Mouse (Mus musculus) embryonic facial prominence, embryonic 14.5 days (tissue): ENCODE results near the gene Cpne6. TPM values are rescaled to one million over a fixed set of nuclear protein-coding genes. Genes with fewer than 3 reads are reported as not detected.

ENCODE experiments used
- ATAC-seq: fragments of 200-750 bp; cut with Nextera tagmentation; 2 replicates; pipeline ENCODE4 v1.8.0; 2017; ENCODE audit warnings: low read depth, moderate number of reproducible peaks, moderate TSS enrichment
- DNase-seq: peaks from one replicate; pipeline ENCODE4 v3.0.0-alpha.2; 2015; ENCODE audit warnings: low spot score
- H3K27ac ChIP-seq: fragments of 300-500 bp; sonication (generic); replicated peaks from 2 replicates; pipeline ENCODE4 v1.5.1; 2014; ENCODE audit warnings: low read depth, mild to moderate bottlenecking, low read length, moderate library complexity
- H3K27me3 ChIP-seq: fragments of 300-500 bp; sonication (generic); replicated peaks from 2 replicates; pipeline ENCODE4 v1.6.1; 2014; ENCODE audit warnings: low read length; ENCODE audit not compliant: control insufficient read depth, insufficient read depth
- H3K36me3 ChIP-seq: fragments of 300-500 bp; sonication (generic); 2 replicates; pipeline ENCODE4 v1.6.1; 2014; ENCODE audit warnings: low read length, mixed read lengths; ENCODE audit not compliant: control insufficient read depth, insufficient read depth
- H3K4me1 ChIP-seq: fragments of 300-500 bp; sonication (generic); 2 replicates; pipeline ENCODE4 v1.6.1; 2014; ENCODE audit warnings: antibody characterized with exemption, low read length; ENCODE audit not compliant: control insufficient read depth, insufficient read depth
- H3K4me2 ChIP-seq: fragments of 300-500 bp; sonication (generic); 2 replicates; pipeline ENCODE4 v1.6.1; 2014; ENCODE audit warnings: low read depth, mild to moderate bottlenecking, low read length, moderate library complexity, mixed read lengths
- H3K4me3 ChIP-seq: fragments of 300-500 bp; sonication (generic); 2 replicates; pipeline ENCODE4 v1.5.1; 2014; ENCODE audit warnings: low read depth, mild to moderate bottlenecking, low read length
- H3K9ac ChIP-seq: fragments of 300-500 bp; sonication (generic); 2 replicates; pipeline ENCODE4 v1.6.1; 2014; ENCODE audit warnings: low read depth, mild to moderate bottlenecking, low read length, moderate library complexity, mixed read lengths
- H3K9me3 ChIP-seq: fragments of 300-500 bp; sonication (generic); 2 replicates; pipeline ENCODE4 v1.6.1; 2016; ENCODE audit warnings: low read length; ENCODE audit not compliant: control insufficient read depth
- WGBS: fragments of 180-500 bp; shearing (Covaris S2); extraction: QIAGEN DNeasy Blood & Tissue Kit; methylation state at CpG from one replicate; pipeline ENCODE4 v1.1.7; 2014; 5-methylcytosine and 5-hydroxymethylcytosine counted together
- polyA plus RNA-seq: library from polyadenylated mRNA; unstranded; fragments of >200 nt; fragmentation: Nextera tagmentation; extraction: Ambion mirVana; gene quantifications from 2 replicates; pipeline ENCODE4 v1.2.1, GENCODE M21; 2014

The Cpne6 gene
- polyA plus RNA-seq, 1 experiment from 2014 or later: 5.2 TPM

- Histone ChIP-seq H3K4me3 (peak overlapping the region; percentile 70), H3K27ac (peak overlapping the region; percentile 66), H3K9ac (peak overlapping the region; percentile 72), H3K4me2 (peak overlapping the region; percentile 89), H3K36me3 (no peaks in the 10 kb centered on the region), H3K9me3 (no peaks in the 10 kb centered on the region), H3K4me1 (0 out of 2 replicates have a peak, but pooled peaks cover 3% of the 10 kb centered on the region), H3K27me3 (no peaks in the 10 kb centered on the region)
- 2% methylated on average over 18 of the region's 30 CpGs for WGBS
- peak; percentile 66 for ATAC-seq
- peak; percentile 70 for DNase-seq
Measured at GRCm38 (mm10) chr14:55491291-55491833, 18.9 kb upstream of the Cpne6 start.

DNA sequence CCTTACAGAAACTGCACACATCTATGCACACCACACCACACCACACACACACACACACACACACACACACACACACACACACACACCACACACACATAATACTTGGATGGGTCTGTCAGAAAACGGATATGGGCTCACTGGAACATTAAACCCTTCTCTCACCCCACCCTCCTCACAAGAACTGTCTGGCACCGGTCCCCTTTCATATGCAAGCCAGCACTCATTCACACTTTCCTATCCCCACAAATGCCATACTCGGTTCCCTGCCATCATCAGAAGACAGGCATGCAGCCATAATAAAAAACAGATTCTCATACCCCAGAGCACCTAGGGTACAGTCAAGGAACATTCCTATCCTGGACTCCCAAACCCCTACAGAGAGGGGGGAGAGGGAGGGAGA is 18.1 kb upstream of the Cpne6 start:
- H3K9ac ChIP-seq: no peak overlapping the region
- H3K4me1 ChIP-seq: 0 out of 2 replicates have a peak, but pooled peaks cover 3% of the 10 kb centered on the region
- no peak overlapping the region for H3K4me3 ChIP-seq
- H3K36me3 ChIP-seq: no peaks in the 10 kb centered on the region
- no peak overlapping the region for H3K4me2 ChIP-seq
- H3K9me3 ChIP-seq: no peaks in the 10 kb centered on the region
- no peaks in the 10 kb centered on the region for H3K27me3 ChIP-seq
- WGBS: 20% methylated on average over 3 of the region's 3 CpGs
- DNase-seq (no peak), ATAC-seq (no peak)
- H3K27ac ChIP-seq: no peak overlapping the region

- Histone ChIP-seq H3K9ac (no peak overlapping the region), H3K4me2 (no peak overlapping the region), H3K9me3 (no peaks in the 10 kb centered on the region), H3K36me3 (no peaks in the 10 kb centered on the region), H3K27me3 (no peaks in the 10 kb centered on the region), H3K4me1 (0 out of 2 replicates have a peak, but pooled peaks cover 3% of the 10 kb centered on the region), H3K27ac (no peak overlapping the region), H3K4me3 (no peak overlapping the region)
- WGBS: 70% methylated on average over 17 of the region's 20 CpGs
- ATAC-seq (no peak), DNase-seq (no peak)
Measured at GRCm38 (mm10) chr14:55495509-55496240, 14.6 kb upstream of the Cpne6 start.

DNA sequence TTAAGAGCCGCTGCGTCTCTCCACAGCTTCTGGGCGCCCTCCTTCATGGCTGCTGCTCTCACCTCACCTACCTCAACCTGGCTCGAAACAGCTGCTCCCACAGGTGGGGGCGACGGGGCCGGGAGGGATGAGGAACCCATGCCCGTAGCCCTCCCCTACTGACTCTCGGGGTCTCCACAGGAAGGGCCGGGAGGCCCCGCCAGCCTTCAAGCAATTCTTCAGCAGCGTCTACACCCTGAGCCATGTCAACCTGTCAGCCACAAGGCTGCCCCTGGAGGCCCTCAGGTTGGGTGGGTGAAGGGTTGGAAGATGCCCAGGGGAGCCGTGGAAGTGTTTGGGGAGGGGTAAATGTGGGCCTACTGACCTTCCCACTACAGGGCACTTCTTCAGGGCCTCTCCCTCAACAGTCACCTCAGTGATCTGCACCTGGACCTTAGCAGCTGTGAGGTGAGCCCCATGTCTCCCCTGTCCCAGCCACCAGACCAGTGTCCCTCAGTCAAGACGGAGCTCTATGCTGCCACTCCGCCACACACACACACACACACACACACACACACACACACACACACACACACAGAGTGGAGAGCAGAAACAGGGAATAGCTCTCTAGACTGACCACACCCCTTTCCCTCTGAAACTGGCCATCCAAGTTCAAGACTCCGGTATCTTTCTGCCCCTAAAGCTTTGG is 13.3 kb upstream of the Cpne6 start:
- no peaks in the 10 kb centered on the region for H3K27me3 ChIP-seq
- ATAC-seq (peak; percentile 23; the same call in 1 of the 2 replicates), DNase-seq (no peak)
- H3K27ac ChIP-seq: no peak overlapping the region
- no peaks in the 10 kb centered on the region for H3K4me1 ChIP-seq
- H3K9me3 ChIP-seq: no peaks in the 10 kb centered on the region
- 68% methylated on average over 15 of the region's 16 CpGs for WGBS
- H3K9ac ChIP-seq: no peak overlapping the region
- H3K36me3 ChIP-seq: no peaks in the 10 kb centered on the region
- no peak overlapping the region for H3K4me2 ChIP-seq
- no peak overlapping the region for H3K4me3 ChIP-seq

- ATAC-seq (peak; percentile 58; the same call in 1 of the 2 replicates), DNase-seq (peak; percentile 80)
- Histone ChIP-seq H3K4me3 (no peak overlapping the region), H3K4me2 (no peak overlapping the region), H3K9ac (peak overlapping the region; percentile 43; the same call in 1 of the 2 replicates), H3K27ac (no peak overlapping the region), H3K36me3 (no peaks in the 10 kb centered on the region), H3K9me3 (no peaks in the 10 kb centered on the region), H3K4me1 (no peaks in the 10 kb centered on the region), H3K27me3 (no peaks in the 10 kb centered on the region)
- 25% methylated on average over 6 of the region's 6 CpGs for WGBS
Measured at GRCm38 (mm10) chr14:55497449-55497821, 12.8 kb upstream of the Cpne6 start.

DNA sequence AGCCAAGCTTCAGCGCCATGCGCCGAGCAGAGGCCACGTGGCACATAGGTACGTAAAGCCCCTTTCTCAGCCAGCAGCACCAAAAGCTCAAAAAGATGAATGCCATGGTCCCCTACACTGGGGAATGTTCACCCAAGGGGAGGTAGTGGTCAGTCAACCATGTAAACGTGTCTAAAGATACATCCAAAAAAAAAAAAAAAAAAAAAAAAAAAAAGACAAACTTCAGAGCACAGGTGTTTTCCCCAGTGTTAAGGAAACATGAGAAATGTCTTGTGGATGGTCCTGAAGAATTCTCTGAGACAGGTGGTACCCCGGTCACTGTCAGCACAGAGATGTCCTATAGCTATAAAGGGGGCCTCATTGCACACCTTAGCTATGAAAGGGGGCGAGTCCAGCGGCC is 4.6 kb upstream of the Cpne6 start:
- H3K4me1 ChIP-seq: no peaks in the 10 kb centered on the region
- no peaks in the 10 kb centered on the region for H3K9me3 ChIP-seq
- no peak overlapping the region for H3K4me3 ChIP-seq
- 83% methylated on average over 9 of the region's 9 CpGs for WGBS
- no peaks in the 10 kb centered on the region for H3K36me3 ChIP-seq
- H3K27me3 ChIP-seq: no peaks in the 10 kb centered on the region
- ATAC-seq: no peak
- no peak for DNase-seq
- no peak overlapping the region for H3K4me2 ChIP-seq
- no peak overlapping the region for H3K27ac ChIP-seq
- no peak overlapping the region for H3K9ac ChIP-seq

DNA sequence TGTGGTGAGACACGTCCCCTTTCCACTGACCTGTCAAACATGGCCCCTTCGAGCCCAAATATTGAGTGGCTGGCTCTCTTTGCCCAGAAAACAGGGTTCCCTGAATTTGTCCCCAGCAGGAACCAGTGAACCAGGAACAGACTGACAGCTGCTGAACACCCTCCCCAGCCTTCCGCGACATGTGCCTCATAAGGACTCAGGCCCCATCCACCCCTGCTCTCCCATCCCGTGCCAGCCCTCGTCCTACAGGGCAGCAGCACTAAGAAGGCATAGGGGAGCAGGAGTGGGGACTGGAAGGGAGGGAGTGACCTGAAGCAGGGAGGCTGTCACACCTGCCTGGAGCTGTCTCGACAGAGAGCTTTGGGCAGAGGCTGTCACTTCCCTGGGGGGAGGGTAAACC is 2.4 kb upstream of the Cpne6 start:
- no peak overlapping the region for H3K27ac ChIP-seq
- WGBS: 42% methylated on average over 7 of the region's 7 CpGs
- no peaks in the 10 kb centered on the region; the same call in 1 of the 2 replicates for H3K4me1 ChIP-seq
- DNase-seq (no peak), ATAC-seq (peak; percentile 14; the same call in 1 of the 2 replicates)
- H3K9ac ChIP-seq: no peak overlapping the region
- no peaks in the 10 kb centered on the region for H3K9me3 ChIP-seq
- H3K4me2 ChIP-seq: no peak overlapping the region
- no peaks in the 10 kb centered on the region; the same call in 1 of the 2 replicates for H3K27me3 ChIP-seq
- H3K4me3 ChIP-seq: no peak overlapping the region
- H3K36me3 ChIP-seq: no peaks in the 10 kb centered on the region

GRCm38 (mm10) chr14:55509540-55509939 is 705 bp upstream of the Cpne6 start:
- Histone ChIP-seq H3K4me3 (no peak overlapping the region), H3K9me3 (no peaks in the 10 kb centered on the region), H3K27me3 (no peaks in the 10 kb centered on the region; the same call in 1 of the 2 replicates), H3K4me1 (no peaks in the 10 kb centered on the region; the same call in 1 of the 2 replicates), H3K4me2 (no peak overlapping the region), H3K36me3 (no peaks in the 10 kb centered on the region), H3K9ac (no peak overlapping the region), H3K27ac (no peak overlapping the region)
- DNase-seq (no peak), ATAC-seq (no peak)
- 82% methylated on average over 10 of the region's 10 CpGs for WGBS
